ENCODE assay signal across 8 mouse cellular contexts in the genomic region with DNA sequence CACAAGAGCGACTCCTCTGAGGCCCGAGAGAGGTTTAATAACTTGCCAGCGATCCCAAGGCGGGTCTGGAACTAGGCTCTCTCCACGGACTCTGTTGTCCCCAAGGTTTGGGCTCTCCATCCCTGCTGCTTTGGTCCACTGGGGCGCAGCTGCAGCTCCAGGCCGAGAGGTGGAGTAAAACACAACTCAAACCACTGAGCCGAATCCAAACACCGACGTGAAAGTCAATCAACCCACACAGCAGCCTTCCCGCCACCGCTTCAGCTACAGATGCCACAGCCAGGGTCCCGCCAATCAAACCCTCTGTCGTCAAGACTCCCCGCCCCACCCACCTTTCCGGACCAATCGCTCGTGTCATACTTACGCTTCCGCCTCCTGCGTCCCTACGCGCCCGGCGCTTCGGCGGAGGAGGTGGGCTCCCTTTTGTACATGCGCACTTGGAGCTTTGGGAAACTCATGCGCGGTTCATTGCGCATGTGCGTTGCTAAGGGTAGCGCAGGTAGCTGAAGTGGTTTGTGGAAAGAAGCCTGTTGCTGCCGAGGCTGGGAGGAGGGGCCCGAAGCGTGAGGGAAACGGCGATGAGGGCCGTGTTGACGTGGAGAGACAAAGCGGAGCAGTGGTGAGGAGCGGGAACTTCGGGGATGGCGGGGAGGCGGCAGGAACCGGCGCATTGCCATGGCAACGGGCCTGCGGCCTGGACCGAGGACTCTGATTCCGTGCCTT. TPM values are rescaled to one million over a fixed set of nuclear protein-coding genes. Genes with fewer than 3 reads are reported as not detected.
A peak's percentile ranks its signal among the peaks of the same experiment; 100 is the strongest.
DNase-seq lines count a peak whose midpoint lies in the region; ATAC-seq lines count a peak whose summit lies in the region.

A gene (minus strand): TSS at position 281 of the 723 bp plus-strand sequence.
A gene (plus strand): TSS at position 380 of the 723 bp plus-strand sequence.

- DNase-seq in adrenal gland, adult 18-20 months (ENCODE audit: low spot score in 2 of 2), result peak; percentile 88 to 90
- DNase-seq in embryo, embryonic 11 days, result peak; percentile 100
- peak; percentile 98 for DNase-seq in gastrocnemius, postnatal 25 days
- DNase-seq in intestine, embryonic 14.5 days (ENCODE audit: low spot score), result peak; percentile 95
- DNase-seq in left cerebral cortex, postnatal 14 days (ENCODE audit: low spot score in 2 of 2), result peak; percentile 98 to 99
- DNase-seq in mesoderm, embryonic 11.5 days (ENCODE audit: low read depth, low spot score), result peak; percentile 100
- peak; percentile 98 to 99 for DNase-seq in right cerebral cortex, postnatal 36 days (ENCODE audit: low spot score in 2 of 2)
- peak; percentile 100 for DNase-seq in yolk sac, embryonic 10.5 days (ENCODE audit: low spot score)

- under 1% methylated on average over 51 of the region's 51 CpGs for WGBS in intestine, embryonic 14.5 days

- H3K4me3 ChIP-seq in intestine, embryonic 14.5 days (ENCODE audit: low read depth, low read length), result peak within 1 kb of the TSS; percentile 62

- H3K4me2 ChIP-seq in intestine, embryonic 14.5 days (ENCODE audit: low read length), result peak within 1 kb of the TSS; percentile 87

- H3K27ac ChIP-seq in intestine, embryonic 14.5 days (ENCODE audit: low read depth), result peak within 1 kb of the TSS; percentile 90

- peak within 1 kb of the TSS; percentile 61 for H3K9ac ChIP-seq in intestine, embryonic 14.5 days (ENCODE audit: low read length)

- peaks cover 26% of the 10 kb centered on the region for H3K36me3 ChIP-seq in intestine, embryonic 14.5 days (ENCODE audit: control insufficient read depth, insufficient read depth, low read length)

- intact Hi-C loops in left cerebral cortex, postnatal 14 days (cut with DNase I), result loop anchor here (5.0 kb wide), 1 partner anchor 139 kb away; no protein-coding TSS in a partner anchor

- no peaks in the 10 kb centered on the region for H3K27me3 ChIP-seq in intestine, embryonic 14.5 days (replicated peaks; ENCODE audit: control insufficient read depth, insufficient read depth, low read length)

- peaks cover 18% of the 10 kb centered on the region for H3K4me1 ChIP-seq in intestine, embryonic 14.5 days (replicated peaks; ENCODE audit: control insufficient read depth, insufficient read depth, low read length)

- no peaks in the 10 kb centered on the region for H3K9me3 ChIP-seq in intestine, embryonic 14.5 days (ENCODE audit: control insufficient read depth, low read length)

- peak; percentile 97 for ATAC-seq in intestine, embryonic 14.5 days (replicated peaks; ENCODE audit: low FRiP score, low TSS enrichment, low read depth)

RNA-seq across cellular contexts. Expression of the first gene that starts in this region (rescaled TPM):
- 1 to 10 TPM; 1.6 to 2.0 TPM for total RNA-seq in adrenal gland, adult 18-20 months (2021)
- under 1 TPM; 0.82 to 0.94 TPM for total RNA-seq in gastrocnemius, postnatal 25 days (2021)
- 14.7 and 18.4 TPM in 2 replicates for polyA plus RNA-seq in intestine, embryonic 14.5 days (2014; fragmentation: Nextera tagmentation; extraction: Ambion mirVana)
- total RNA-seq in left cerebral cortex, postnatal 14 days (2021), result 1 to 10 TPM; 7.4 to 8.1 TPM

RNA-seq across cellular contexts. Expression of the second gene that starts in this region (rescaled TPM):
- 10 to 100 TPM; 14.7 to 15.1 TPM for total RNA-seq in adrenal gland, adult 18-20 months (2021)
- total RNA-seq in gastrocnemius, postnatal 25 days (2021), result 1 to 10 TPM; 5.3 to 7.6 TPM
- 18.4 and 21.5 TPM in 2 replicates for polyA plus RNA-seq in intestine, embryonic 14.5 days (2014; fragmentation: Nextera tagmentation; extraction: Ambion mirVana)
- total RNA-seq in left cerebral cortex, postnatal 14 days (2021), result 10 to 100 TPM; 31.6 to 35.1 TPM

Comparison
In these comparisons a context has a peak if more than half of its experiments do, and no peak if none do; other contexts are left out.
1. Peak in every context shown above with its lines: DNase-seq, ATAC-seq, H3K4me3 ChIP-seq and H3K27ac ChIP-seq.